Mouse (Mus musculus): Measurements from ENCODE around the gene Rapgef5.

GRCm38 (mm10) chr12:117760373-117760772 lies 244.1 kb downstream of the Rapgef5 start:
- TF ChIP-seq ZNF384 (IDR thresholded peaks at IDR 0.05; ENCODE audit: low read depth, low read length) (no peak), HCFC1 (IDR thresholded peaks at IDR 0.05; ENCODE audit: borderline replicate concordance, insufficient read depth, low read length) (no peak), ZC3H11A (IDR thresholded peaks at IDR 0.05; ENCODE audit: borderline replicate concordance, low read depth, low read length) (no peak), CHD2 (IDR thresholded peaks at IDR 0.05; ENCODE audit: low read depth, low read length) (no peak), MAFK (IDR thresholded peaks at IDR 0.05; ENCODE audit: insufficient read depth, low read depth, low read length) (no peak)
